Mouse (Mus musculus): ENCODE measurements around the gene Tnfsf15.

Tnfsf15 gene

DNA sequence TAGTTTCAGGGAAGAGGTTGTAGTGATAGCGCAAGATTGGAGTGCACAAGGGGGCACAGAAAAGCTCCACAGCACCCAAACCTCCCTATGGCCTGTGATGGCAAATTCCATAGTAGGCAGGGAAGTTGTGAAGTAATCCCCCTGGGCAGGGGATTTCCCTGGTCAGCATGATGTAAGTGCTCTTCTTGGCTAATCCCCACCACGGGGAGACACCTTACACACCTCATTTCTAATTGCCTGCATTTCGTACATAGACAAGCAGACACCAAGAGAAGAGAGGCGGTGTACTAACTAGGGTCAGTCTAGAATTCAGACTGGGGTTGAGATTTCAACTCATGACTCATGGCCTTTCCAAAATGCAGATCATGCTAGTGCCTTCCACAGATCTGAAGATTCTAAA, 4.2 kb downstream of the Tnfsf15 start:
- DNase-seq, result no peak

DNA sequence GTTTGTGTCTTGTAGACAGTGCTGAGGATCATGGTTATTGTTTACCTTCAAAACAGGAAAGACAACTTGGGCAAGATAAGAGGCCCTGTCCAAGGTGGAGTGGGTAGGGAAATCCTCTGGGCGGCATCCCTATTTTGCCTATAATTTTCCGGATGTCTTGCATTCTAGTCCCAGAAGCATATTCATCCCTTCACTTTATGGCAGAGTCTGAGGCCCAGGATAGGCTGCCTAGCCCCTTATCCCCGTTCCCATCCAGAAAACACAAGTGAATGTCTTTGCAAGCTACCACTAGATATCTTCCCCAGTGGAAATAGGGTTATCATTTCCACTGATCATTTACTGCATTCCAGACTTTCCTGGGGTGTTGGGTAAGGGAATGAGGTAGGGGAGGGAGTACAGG, 4.9 kb downstream of the Tnfsf15 start:
- DNase-seq, result no peak

DNA sequence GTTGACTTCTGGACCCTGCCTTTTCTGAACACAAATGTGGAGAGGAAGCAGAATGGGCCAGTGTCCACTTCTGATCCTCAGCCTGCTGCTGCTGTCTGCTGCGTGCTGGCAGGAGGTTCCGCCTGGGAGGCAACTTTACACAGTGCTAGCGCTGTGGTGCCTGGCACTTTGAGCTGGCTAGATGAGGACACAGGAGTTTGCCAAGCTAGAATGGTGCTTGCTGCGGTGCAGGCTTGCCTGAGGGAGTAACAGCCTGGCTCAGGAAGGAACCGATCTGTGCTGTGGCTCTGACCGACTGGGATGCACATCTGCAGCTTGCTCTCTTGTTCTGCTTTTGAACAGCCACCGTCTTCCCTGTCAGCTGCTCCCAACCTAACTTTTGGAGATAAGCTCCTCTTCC, 5.4 kb downstream of the Tnfsf15 start:
- DNase-seq, result peak; percentile 53

DNA sequence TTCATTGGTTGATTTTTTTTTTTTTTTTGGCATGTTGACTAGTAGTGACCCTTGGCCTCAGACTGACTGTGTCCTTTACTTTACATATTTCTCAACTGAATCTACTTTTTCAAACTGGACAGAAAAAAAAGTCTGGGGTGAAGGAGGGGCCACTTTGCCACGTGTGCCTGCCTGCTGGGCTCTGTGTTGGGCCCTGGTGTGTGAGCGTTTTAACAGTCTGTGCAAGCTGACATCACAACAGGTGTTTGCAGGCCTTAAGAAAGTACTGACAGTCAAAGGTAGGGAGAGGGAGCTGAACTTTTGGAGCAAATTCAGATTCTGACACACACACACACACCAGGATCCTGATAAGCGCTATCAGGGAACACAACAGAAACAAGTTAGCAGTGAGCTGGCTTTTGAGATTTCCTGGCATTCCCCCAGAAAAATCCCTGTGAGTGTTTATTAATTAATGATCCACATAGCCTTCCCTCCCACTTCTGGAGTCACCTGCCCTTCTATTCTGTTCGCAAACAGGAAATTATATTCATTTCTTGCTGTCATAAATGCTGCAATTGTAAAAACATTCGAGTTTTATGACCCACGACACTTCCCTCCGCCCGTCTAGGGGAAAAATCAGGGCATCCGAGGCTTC, 6.4 kb downstream of the Tnfsf15 start:
- DNase-seq, result peak; percentile 53

DNA sequence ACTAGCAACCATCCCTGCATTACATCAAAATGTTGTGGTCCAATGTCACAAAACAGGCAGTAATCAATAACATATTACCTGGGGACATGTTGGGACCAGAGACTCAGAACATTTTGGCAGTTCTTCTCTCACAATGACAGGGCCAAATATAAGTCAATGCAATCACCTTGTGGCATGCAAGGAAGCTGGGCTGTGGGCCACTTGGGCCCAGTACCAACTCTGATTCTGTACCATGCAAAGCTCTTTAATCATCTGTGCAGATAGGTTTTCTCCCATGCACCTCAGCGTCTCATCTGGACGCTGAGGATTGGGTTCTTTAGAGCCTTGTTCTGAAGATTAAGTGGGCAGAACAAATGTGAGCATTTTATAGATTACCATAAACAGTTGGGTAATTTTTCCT, 13.6 kb downstream of the Tnfsf15 start:
- no peak for DNase-seq

DNA sequence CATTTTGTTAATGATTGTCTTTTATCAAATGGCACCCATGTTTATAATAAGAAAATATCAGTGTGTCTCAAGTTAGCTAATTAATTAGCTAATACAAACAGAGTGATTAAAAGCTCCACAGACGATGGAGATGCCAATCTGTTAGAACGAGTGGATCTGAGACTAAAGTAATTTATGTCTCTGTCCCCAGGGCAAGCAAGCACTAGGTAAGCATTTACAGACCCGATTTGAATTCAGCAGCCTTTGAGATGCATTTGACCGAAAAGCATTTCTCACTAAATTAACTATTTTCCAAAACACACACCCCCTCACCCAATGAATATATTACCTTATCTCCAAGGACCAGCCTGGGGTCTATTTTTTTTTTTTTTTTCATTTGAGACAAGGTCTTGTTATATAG, 18.2 kb downstream of the Tnfsf15 start:
- DNase-seq, result peak; percentile 32

DNA sequence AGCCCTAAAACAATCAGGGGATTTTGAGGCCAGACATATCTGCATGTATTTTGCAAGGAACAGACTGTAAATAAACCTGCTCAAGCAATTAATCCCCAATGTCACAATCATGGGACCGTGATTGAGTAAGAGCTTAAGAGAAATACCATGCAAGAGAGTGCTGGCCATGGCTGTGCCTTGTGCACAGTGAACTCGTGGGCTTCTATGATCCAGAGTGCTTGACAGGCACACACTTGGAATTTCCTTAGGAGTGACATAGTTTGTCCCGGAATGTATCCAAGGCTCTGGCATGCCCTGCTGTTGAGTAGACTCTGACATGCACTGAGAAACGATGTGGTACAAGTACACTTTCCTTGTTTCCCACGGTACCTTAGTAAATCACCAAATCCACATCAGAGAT, 18.9 kb downstream of the Tnfsf15 start:
- DNase-seq, result peak; percentile 17

DNA sequence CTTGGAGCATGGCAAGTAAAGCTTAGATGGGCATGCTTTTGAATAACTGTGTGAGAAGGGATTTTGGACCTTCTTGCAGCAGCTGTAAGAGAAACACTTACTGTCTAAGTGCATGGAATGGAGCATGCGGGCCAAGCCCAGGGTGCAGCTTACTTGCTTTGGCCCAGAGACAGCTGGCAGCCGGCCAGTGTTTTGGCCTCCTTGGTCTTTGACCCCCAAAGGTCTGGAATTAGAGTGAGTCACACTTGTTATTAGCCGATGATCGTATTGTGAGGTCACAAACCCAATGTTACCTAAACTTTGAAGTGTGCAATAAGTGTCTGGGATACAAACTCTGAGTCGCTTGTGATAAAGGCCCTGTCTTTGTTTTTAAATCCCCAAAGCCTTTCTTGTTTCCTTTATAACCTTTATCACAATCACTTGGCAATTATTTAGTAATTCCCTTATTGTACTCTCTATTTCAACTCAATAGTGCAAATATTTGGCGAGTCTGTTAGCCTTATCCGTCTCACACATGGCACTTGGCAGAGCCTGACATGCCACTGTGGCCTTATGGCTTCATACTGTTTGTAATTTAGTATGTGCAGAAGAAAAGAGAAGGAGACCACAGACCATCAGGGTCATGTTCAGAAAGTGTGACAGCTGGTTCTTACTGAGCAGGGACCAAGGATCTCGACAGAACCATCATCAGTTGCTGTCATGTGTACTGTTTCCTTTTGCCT, 26.8 kb downstream of the Tnfsf15 start:
- DNase-seq, result peak; percentile 87

DNA sequence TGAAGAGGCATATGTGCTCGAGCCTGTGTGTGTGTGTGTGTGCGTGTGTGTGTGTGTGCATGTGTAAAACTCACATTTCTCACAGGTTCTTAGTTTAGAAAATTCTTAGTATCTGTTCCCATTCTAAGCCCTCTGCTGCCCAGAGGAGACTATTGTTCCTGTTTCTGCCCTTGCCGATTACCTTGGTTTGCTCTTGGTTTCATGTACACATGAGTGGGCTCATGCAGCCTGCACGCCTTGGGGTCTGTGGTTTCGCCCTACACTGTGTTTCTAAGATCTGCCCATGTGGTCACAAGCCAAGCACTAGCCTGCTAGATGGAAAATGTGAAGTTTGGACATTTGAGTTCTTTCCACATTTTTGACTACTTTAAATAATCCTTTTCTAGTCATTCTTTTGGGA, 33.0 kb downstream of the Tnfsf15 start:
- DNase-seq, result no peak

DNA sequence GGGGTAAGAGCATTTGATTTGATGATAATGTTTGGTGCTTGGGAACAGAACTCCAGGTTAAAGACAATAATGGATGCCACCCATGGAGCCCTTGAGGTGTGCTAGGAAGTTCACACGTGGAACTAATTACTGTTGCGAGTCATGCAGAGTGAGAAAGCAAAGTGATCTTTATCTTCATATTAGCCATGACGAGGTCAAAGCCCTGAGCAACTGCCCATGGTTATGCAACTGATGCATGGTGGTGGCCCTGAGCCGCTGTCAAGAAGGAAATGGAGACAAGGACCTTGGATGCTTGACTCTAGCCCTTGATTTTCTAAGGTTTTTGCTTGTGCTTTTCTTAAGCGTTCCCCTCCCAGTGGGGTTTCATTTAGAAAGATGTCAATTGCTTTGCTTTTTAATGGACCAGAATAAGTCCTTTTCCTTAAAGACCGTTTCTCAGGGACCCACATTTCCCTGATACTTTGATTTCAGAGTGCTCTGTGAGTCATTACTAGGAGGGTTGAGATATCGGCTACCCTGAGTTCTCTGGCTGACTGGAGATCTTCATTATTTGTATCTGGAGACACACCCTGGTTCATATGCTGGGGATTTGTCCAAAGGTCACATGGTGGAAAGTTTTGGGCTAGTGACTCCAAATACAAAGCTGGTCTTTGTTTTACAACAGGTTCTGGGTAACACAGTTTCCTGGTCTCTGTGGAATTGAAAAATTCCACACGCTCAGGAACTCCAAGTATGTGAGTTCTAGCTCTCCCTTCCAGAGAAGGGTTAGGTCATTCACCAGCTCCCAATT, 34.3 kb downstream of the Tnfsf15 start:
- DNase-seq, result no peak

DNA sequence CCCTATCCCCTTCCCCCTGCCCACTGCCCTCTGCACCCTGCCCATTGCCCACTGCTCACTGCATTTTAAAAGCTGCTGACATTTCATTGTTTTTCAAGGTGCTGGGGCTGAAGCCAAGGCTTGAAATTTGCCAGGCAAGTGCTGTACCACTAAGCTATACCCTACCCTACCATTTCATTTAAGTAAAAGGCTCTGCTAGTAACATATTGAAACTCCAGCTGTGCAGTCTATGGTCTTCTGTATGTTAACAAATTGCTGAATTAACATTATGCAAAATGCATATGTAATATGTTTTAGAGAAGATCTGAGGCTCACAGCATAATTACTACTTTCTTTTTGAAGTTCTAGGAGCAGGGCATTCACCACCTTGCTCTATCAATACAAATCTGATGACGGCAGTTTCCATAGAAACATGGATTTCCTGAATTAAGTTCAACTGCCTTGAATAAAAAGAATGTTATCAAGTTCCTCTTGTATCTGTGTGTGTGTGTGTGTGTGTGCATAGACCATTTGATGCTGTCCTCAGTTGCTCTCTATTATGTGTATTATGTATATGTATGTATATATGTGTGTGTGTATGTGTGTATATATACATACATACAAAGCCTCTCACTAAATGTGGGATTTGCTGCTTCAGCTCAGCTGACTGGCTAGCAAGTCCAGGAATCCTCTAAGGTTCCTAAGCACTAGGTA, 38.5 kb downstream of the Tnfsf15 start:
- DNase-seq, result no peak

DNA sequence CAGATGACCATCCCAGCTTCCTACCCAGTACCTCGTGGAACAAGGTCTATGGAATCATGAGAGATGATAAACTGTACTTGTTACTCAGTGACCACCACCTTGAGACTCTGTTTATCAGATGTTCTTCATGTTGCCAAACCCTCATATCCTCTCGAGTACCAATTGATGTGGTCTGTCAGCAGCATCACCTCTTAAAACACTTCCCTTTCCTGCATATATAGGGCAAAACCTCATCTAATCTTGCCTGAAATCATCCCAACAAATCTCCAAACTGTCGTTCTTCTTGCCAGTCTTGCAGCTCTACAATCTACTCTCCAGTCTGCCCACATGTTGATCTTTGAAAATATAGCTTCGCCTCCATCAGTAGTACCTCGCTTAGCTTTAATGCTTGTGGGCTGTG, 40.7 kb downstream of the Tnfsf15 start:
- DNase-seq, result no peak

DNA sequence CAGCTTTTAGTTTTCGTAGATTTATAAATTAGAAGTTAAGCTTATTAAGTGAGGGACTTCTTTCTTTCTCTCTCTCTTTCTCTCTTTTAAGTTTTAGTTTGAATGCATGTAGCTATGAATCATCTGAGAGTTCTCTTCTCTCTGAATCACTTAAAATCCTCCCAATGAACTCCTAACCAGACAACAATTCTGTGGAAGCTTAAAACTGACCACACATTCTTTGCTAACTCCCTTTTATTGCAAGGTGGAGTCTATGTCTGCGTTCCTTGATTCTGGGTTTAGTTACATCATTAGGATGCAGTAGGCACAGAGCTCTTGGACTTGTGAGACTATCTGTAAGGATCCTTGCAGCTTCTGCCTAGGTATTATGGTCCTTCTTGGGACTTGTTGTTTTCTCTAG, 41.2 kb downstream of the Tnfsf15 start:
- DNase-seq, result no peak

DNA sequence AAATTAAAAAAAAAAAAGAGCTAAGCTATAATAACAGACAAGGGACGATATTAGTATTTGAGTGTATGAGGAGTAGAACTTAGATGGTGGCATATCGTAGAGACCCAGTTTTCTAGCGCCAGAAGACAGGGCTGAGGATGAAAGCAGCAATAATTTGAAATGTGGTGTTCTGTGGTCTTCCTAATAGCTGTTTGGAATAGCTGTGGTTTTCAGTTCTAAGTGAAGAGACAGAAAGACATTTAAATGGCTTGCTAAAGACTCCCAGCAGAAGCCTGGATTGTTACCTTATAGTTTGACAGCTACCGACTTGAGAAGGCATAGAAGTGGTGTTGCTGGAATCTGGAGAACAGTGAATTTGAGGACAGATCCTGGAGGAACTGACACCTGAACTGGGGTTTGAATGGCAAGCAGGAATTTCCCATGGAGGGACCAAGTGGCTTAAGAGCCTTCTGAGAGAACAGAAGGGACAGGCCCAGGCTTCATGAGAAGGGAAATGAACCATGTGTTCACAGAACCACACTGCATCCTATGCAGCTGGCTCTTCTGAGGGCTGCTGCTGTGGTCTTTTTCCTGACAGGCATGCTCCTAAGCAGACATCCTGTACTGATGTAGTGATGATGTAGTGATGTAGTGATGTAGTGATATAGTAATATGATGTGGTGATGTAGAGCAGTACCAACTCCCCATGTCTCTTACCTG, 42.8 kb downstream of the Tnfsf15 start:
- DNase-seq, result no peak

DNA sequence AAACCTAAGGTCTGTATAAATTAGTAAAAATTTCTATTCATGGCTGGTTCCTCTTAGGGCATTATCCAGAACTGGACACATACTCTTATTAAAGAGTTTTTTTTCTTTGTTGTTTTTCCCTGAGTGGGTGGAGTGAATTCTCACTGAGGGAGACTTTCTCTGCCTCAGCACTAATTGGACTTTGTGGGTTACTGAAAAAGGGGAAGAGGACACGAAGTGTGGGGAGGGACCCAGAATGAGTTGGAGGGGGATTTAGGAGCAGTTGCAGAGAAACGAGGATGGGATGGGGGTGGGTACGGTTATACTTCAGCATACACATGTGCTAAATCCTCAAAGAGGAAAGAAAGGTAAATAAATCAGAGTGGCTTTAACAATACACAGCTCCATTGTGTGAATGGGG, 45.2 kb downstream of the Tnfsf15 start:
- DNase-seq, result no peak

DNA sequence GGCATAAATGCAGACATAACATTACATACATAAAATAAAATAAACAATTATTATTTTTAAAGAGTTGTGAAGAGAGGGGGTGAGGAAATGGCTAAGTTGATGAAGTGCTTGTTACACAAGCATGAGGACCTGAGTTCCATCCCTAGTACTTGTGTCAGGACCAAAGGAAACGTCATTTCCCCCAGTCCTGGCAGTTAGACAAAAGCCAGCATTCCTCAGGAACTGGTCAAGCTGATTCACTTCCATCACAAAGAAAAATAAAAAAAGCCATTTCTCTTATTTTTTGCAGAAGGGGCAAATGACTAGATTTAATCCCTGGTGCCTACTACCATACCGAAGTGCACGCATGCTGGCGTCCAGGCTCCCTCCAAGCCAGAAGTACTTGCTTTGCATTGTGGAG, 48.0 kb downstream of the Tnfsf15 start:
- DNase-seq, result peak; percentile 16

DNA sequence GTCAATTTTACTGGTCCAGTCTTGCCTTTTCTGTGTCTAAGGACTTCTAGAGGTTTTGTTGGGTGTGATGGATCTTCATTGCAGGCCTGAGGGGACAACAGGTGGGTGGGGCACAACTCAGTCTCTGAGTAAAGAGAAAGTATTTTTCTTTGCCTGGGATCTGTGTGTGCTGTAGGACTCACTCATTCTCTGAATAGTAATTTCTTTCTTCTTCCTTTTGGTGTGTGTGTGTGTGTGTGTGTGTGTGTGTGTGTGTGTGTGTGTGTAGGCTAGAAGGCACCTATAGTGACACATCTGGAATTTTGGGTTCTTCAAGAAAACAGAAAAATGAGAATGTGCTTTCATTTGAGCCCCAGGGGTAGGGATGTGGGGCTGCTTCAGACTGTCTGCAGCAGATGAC, 52.6 kb downstream of the Tnfsf15 start:
- DNase-seq, result no peak

DNA sequence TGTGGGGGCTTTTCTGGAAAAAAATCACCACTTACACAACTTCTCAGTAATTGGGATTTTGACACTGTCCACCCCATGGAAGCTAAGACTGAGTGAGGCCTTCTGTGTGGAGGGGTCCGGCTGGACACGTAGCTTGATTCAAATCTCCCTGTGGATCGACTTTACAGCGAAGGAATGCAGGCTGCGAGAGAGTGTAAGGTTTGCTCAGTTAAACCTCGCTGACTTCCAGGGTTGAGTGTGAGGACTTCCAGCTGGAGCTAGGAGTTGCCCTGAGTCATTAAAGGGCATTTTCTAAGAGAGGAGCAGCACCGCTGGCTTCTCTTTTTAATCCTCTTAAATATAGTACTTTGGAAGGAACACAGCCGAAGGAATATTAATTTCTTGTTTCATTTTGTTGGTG, 57.5 kb downstream of the Tnfsf15 start:
- DNase-seq, result peak; percentile 26

DNA sequence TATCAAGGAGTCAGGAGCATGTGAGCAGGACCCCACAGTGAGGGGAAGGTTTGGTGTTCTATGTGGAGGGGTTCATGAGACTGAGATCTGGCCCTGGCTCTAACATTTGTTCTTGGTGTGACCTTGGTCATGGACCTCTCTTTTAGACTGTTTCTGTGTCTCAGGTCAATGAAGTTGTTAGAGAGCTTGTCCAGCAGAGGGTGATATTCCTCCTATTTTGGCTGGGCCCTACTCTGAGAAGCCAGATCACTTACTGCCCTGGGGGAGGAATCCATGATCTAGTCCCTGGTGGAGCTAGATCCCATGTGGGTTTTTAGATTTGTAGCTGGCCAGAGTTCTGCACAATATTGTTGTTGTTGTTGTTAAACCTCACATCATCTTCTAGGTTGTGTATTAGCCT, 58.8 kb downstream of the Tnfsf15 start:
- DNase-seq, result peak; percentile 67

DNA sequence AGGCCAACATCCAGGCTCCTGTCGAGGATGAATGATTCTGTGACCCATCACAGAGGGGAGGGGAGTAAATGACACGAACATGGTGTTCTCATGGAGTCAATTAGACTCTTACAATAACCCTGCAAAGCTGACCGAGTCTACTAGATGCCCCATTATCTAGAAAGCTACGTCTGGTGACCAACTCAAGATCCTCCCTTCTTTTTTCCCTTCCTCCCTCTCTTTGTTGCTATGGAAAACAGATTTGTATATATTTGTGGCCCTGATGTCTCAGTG, 59.7 kb downstream of the Tnfsf15 start:
- no peak for DNase-seq

DNA sequence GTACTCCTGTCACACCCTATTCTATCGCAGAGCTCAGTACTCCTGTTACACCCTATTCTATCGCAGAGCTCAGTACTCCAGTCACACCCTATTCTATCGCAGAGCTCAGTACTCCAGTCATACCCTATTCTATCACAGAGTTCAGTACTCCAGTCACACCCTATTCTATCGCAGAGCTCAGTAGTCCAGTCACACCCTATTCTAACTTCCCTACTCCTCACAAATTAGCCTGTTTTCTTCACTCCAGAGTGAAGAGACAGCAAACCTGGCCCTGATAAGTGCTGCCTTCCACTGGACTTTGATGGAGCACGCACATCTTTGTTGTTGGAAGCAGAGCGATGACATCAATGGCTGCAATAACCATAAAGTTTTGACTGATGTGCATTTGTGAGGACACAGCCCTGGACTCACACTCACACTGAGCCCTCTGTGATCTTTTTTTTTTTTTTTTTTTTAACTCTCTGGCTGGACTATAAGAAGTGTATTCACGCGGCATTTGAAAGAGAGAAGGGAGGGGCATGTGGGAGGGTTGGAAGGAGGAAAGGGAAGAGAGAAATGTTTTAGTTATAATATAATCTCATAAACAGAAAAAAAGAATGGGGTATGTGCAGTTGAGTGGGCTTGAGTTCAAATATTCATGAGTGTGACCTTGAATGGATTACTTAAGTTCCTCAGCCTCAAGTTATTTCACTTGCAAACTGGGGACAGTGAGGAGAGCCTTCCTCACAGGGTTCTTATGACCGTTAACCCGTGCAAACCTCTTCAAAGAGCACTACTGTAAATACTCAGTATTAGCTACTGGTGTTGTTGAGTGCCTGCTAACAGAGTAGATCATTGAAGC, 60.3 kb downstream of the Tnfsf15 start:
- DNase-seq, result no peak

DNA sequence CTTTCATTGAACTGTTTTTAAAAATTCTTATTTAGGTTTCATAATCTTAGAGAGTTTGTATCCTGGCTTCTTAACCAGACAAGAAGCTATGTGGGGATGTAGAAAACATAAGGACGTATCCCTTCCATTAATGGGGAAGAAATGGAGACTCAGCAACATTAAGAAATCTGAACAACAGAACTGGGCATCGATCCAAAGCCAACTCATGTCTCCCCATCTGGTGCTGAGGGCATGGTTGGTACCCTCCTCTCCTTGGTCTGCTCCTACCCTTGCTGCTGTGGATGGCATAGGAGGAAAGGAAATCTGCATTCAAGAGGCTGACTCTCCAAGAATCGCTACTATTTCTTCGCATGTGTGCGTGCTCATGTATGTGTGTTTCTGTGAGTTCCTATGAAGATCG, 61.2 kb downstream of the Tnfsf15 start:
- DNase-seq, result no peak
